Mouse (Mus musculus): Measurements from ENCODE around the gene Selenoo. TPM values are rescaled to one million over a fixed set of nuclear protein-coding genes. Genes with fewer than 3 reads are reported as not detected.
A peak's percentile ranks its signal among the peaks of the same experiment; 100 is the strongest.

The Selenoo gene
- total RNA-seq, 2 experiments from 2014 or later, result 24.6 to 25.7 TPM

GRCm38 (mm10) chr15:89124312-89124711 lies 35.4 kb downstream of the Selenoo start:
- DNase-seq, result no peak
- intact Hi-C loops (cut with DNase I), result loop anchor here (10.0 kb wide), 1 partner anchor 80 kb away; no protein-coding TSS in a partner anchor

- intact Hi-C loops (cut with DNase I), result loop anchor here (10.0 kb wide), 1 partner anchor 79 kb away; no protein-coding TSS in a partner anchor
Observed at GRCm38 (mm10) chr15:89125351-89125750, 36.5 kb downstream of the Selenoo start.

GRCm38 (mm10) chr15:89126622-89127021 lies 37.7 kb downstream of the Selenoo start:
- DNase-seq, result no peak
- intact Hi-C loops (cut with DNase I), result loop anchor here (10.0 kb wide), 1 partner anchor 78 kb away; no protein-coding TSS in a partner anchor

More at GRCm38 (mm10) chr15:89125351-89125750, 36.5 kb downstream of the Selenoo start:
- no peak for DNase-seq

GRCm38 (mm10) chr15:89127364-89127940 lies 38.6 kb downstream of the Selenoo start:
- DNase-seq, result no peak
- intact Hi-C loops (cut with DNase I), result loop anchor here (10.0 kb wide), 1 partner anchor 77 kb away; no protein-coding TSS in a partner anchor

- DNase-seq, result peak; percentile 87
- intact Hi-C loops (cut with DNase I), result loop anchor here (10.0 kb wide), 1 partner anchor 76 kb away; no protein-coding TSS in a partner anchor
Observed at GRCm38 (mm10) chr15:89128382-89129350, 39.8 kb downstream of the Selenoo start, which contains the start of gene Hdac10. TSS of gene Hdac10 (minus strand) at chr15:89128700.

- DNase-seq, result no peak
- intact Hi-C loops (cut with DNase I), result no loop called here
Observed at GRCm38 (mm10) chr15:89130245-89130644, 41.4 kb downstream of the Selenoo start.

GRCm38 (mm10) chr15:89131316-89131715 lies 42.4 kb downstream of the Selenoo start:
- DNase-seq, result no peak
- intact Hi-C loops (cut with DNase I), result no loop called here

GRCm38 (mm10) chr15:89136461-89137155 lies 47.7 kb downstream of the Selenoo start:
- DNase-seq, result no peak
- intact Hi-C loops (cut with DNase I), result no loop called here

- DNase-seq, result no peak
- intact Hi-C loops (cut with DNase I), result no loop called here
Observed at GRCm38 (mm10) chr15:89137378-89138045, 48.6 kb downstream of the Selenoo start.

- no peak for DNase-seq
- intact Hi-C loops (cut with DNase I), result no loop called here
Observed at GRCm38 (mm10) chr15:89138046-89138405, 49.1 kb downstream of the Selenoo start.

GRCm38 (mm10) chr15:89138531-89138930 lies 49.6 kb downstream of the Selenoo start:
- intact Hi-C loops (cut with DNase I), result no loop called here
- no peak for DNase-seq

- intact Hi-C loops (cut with DNase I), result no loop called here
- no peak for DNase-seq
Observed at GRCm38 (mm10) chr15:89140048-89140658, 51.3 kb downstream of the Selenoo start.

- intact Hi-C loops (cut with DNase I), result no loop called here
- DNase-seq, result no peak
Observed at GRCm38 (mm10) chr15:89140659-89141252, 51.9 kb downstream of the Selenoo start, which contains the start of gene Mapk12. TSS of gene Mapk12 (minus strand) at chr15:89140703.

- no peak for DNase-seq
- intact Hi-C loops (cut with DNase I), result no loop called here
Observed at GRCm38 (mm10) chr15:89141443-89141842, 52.6 kb downstream of the Selenoo start.

GRCm38 (mm10) chr15:89141905-89142304 lies 53.0 kb downstream of the Selenoo start:
- DNase-seq, result no peak
- intact Hi-C loops (cut with DNase I), result no loop called here

GRCm38 (mm10) chr15:89143134-89143533 lies 54.2 kb downstream of the Selenoo start:
- intact Hi-C loops (cut with DNase I), result no loop called here
- DNase-seq, result no peak

- intact Hi-C loops (cut with DNase I), result no loop called here
- DNase-seq, result no peak
Observed at GRCm38 (mm10) chr15:89144965-89145364, 56.1 kb downstream of the Selenoo start.

GRCm38 (mm10) chr15:89145813-89146350 lies 57.0 kb downstream of the Selenoo start:
- DNase-seq, result no peak
- intact Hi-C loops (cut with DNase I), result no loop called here

- intact Hi-C loops (cut with DNase I), result no loop called here
- DNase-seq, result peak; percentile 49
Observed at GRCm38 (mm10) chr15:89146537-89146936, 57.7 kb downstream of the Selenoo start.

Data from left cerebral cortex, postnatal 4 days (tissue).